Mouse (Mus musculus) stomach, postnatal 0 days (tissue): ENCODE results near the gene Baiap2.
A peak's percentile ranks its signal among the peaks of the same experiment; 100 is the strongest.

Experiments
- CTCF ChIP-seq: IDR thresholded peaks from 2 replicates; pipeline ENCODE4 v1.5.1; 2016; ENCODE audit warnings: antibody characterized with exemption, low read depth, mild to moderate bottlenecking, moderate library complexity
- EP300 ChIP-seq: optimal IDR thresholded peaks from 2 replicates; pipeline ENCODE3; 2016; ENCODE audit warnings: antibody characterized with exemption

- TF ChIP-seq CTCF (peak; percentile 49), EP300 (no peak)
These were observed 69.4 kb downstream of the Baiap2 start for GRCm38 (mm10) chr11:120011761-120012560.
